Mouse (Mus musculus) midbrain, embryonic 16.5 days (tissue): ENCODE data around the gene Msi2. TPM values are rescaled to one million over a fixed set of nuclear protein-coding genes. Genes with fewer than 3 reads are reported as not detected.
A peak's percentile ranks its signal among the peaks of the same experiment; 100 is the strongest.

Experiments
- ATAC-seq: fragments of 200-750 bp; cut with Nextera tagmentation; 2 replicates; pipeline ENCODE4 v1.8.0; 2017; ENCODE audit warnings: moderate TSS enrichment
- H3K27ac ChIP-seq: fragments of 300-500 bp; sonication (generic); 2 replicates; pipeline ENCODE4 v1.5.1; 2014; ENCODE audit warnings: mild to moderate bottlenecking, low read length, mixed read lengths
- H3K27me3 ChIP-seq: fragments of 300-500 bp; sonication (generic); 2 replicates; pipeline ENCODE4 v1.6.1; 2014; ENCODE audit warnings: low read depth, low read length, mixed read lengths; ENCODE audit not compliant: control insufficient read depth, insufficient read depth
- H3K36me3 ChIP-seq: fragments of 300-500 bp; sonication (generic); 2 replicates; pipeline ENCODE4 v1.6.1; 2014; ENCODE audit warnings: mild to moderate bottlenecking, low read length, moderate library complexity, mixed read lengths; ENCODE audit not compliant: control insufficient read depth, insufficient read depth
- H3K4me1 ChIP-seq: fragments of 300-500 bp; sonication (generic); 2 replicates; pipeline ENCODE4 v1.6.1; 2014; ENCODE audit warnings: mild to moderate bottlenecking, low read length, mixed read lengths; ENCODE audit not compliant: control insufficient read depth, insufficient read depth
- H3K4me2 ChIP-seq: fragments of 300-500 bp; sonication (generic); 2 replicates; pipeline ENCODE4 v1.6.1; 2014; ENCODE audit warnings: mild to moderate bottlenecking, low read length, mixed read lengths
- H3K4me3 ChIP-seq: fragments of 300-500 bp; sonication (generic); 2 replicates; pipeline ENCODE4 v1.5.1; 2014; ENCODE audit warnings: low read depth, mild to moderate bottlenecking, low read length, moderate library complexity, mixed read lengths
- H3K9ac ChIP-seq: fragments of 300-500 bp; sonication (generic); 2 replicates; pipeline ENCODE4 v1.6.1; 2014; ENCODE audit warnings: low read depth, low read length, mixed read lengths
- H3K9me3 ChIP-seq: fragments of 300-500 bp; sonication (generic); replicated peaks from 2 replicates; pipeline ENCODE4 v1.6.1; 2014; ENCODE audit warnings: mild to moderate bottlenecking, low read length, mixed read lengths; ENCODE audit not compliant: control insufficient read depth, poor library complexity, severe bottlenecking
- WGBS: fragments of 180-500 bp; shearing (Covaris S2); extraction: QIAGEN DNeasy Blood & Tissue Kit; methylation state at CpG from one replicate; pipeline ENCODE4 v1.1.7; 2014; 5-methylcytosine and 5-hydroxymethylcytosine counted together
- polyA plus RNA-seq: library from polyadenylated mRNA; unstranded; fragments of >200 nt; fragmentation: Nextera tagmentation; extraction: Ambion mirVana; gene quantifications from 2 replicates; pipeline ENCODE4 v1.2.1, GENCODE M21; 2015

Msi2 gene
- polyA plus RNA-seq, 1 experiment from 2014 or later: 29.4 TPM

- peaks cover 49% of the 10 kb centered on the region for H3K4me1 ChIP-seq
Measured at GRCm38 (mm10) chr11:88488941-88489724, 229.2 kb downstream of the Msi2 start.

GRCm38 (mm10) chr11:88488175-88488940 is 230.0 kb downstream of the Msi2 start:
- no peak for ATAC-seq
- H3K27ac ChIP-seq: peak overlapping the region; percentile 40
- H3K4me1 ChIP-seq: peaks cover 51% of the 10 kb centered on the region
- no peaks in the 10 kb centered on the region for H3K9me3 ChIP-seq
- H3K27me3 ChIP-seq: no peaks in the 10 kb centered on the region
- H3K4me3 ChIP-seq: no peak overlapping the region
- H3K4me2 ChIP-seq: no peak overlapping the region
- no peaks in the 10 kb centered on the region for H3K36me3 ChIP-seq
- 35% methylated on average over 13 of the region's 13 CpGs for WGBS
- no peak overlapping the region for H3K9ac ChIP-seq

More at GRCm38 (mm10) chr11:88488941-88489724, 229.2 kb downstream of the Msi2 start:
- Histone ChIP-seq H3K27me3 (no peaks in the 10 kb centered on the region), H3K4me3 (no peak overlapping the region), H3K27ac (peak overlapping the region; percentile 56), H3K36me3 (no peaks in the 10 kb centered on the region), H3K9me3 (no peaks in the 10 kb centered on the region), H3K4me2 (no peak overlapping the region), H3K9ac (no peak overlapping the region)
- ATAC-seq: no peak
- WGBS: 55% methylated on average over 17 of the region's 17 CpGs

DNA sequence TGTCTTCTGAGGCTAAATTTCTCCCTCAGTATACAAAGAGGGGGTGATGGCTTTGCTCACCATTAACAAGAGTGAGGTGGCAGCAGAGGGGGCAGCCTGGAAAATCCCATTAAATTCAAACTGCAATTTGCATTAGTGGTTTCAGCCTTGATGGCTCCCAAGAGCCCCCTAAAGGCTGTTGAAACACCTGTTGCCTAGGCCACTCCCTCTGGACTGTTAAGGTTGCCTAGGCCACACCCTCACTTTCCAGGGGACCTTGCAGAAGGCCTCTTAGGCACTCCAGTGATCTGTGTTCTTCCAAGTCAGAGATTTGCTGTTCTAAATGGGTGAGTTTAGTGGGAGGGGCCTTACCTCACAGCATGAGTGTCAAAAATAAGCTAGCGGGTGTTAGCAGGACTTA is 232.3 kb downstream of the Msi2 start:
- peak overlapping the region; percentile 26 for H3K27ac ChIP-seq
- H3K4me3 ChIP-seq: no peak overlapping the region
- H3K36me3 ChIP-seq: no peaks in the 10 kb centered on the region
- peaks cover 63% of the 10 kb centered on the region for H3K4me1 ChIP-seq
- H3K9ac ChIP-seq: no peak overlapping the region
- no peak overlapping the region for H3K4me2 ChIP-seq
- H3K27me3 ChIP-seq: no peaks in the 10 kb centered on the region
- no peaks in the 10 kb centered on the region for H3K9me3 ChIP-seq
- ATAC-seq: no peak
- 58% methylated on average over 1 of the region's 1 CpGs for WGBS

- H3K27me3 ChIP-seq: no peaks in the 10 kb centered on the region
- no peaks in the 10 kb centered on the region for H3K36me3 ChIP-seq
- peaks cover 61% of the 10 kb centered on the region for H3K4me1 ChIP-seq
- no peaks in the 10 kb centered on the region for H3K9me3 ChIP-seq
- no peak overlapping the region for H3K4me3 ChIP-seq
- no peak overlapping the region for H3K9ac ChIP-seq
- ATAC-seq: no peak
- H3K4me2 ChIP-seq: no peak overlapping the region
- 26% methylated on average over 4 of the region's 4 CpGs for WGBS
- H3K27ac ChIP-seq: peak overlapping the region; percentile 6
Measured at GRCm38 (mm10) chr11:88485088-88485487, 233.2 kb downstream of the Msi2 start.

GRCm38 (mm10) chr11:88484047-88484446 is 234.3 kb downstream of the Msi2 start:
- Histone ChIP-seq H3K4me1 (peaks cover 60% of the 10 kb centered on the region), H3K36me3 (no peaks in the 10 kb centered on the region), H3K27ac (peak overlapping the region; percentile 15; the same call in 1 of the 2 replicates), H3K4me2 (no peak overlapping the region), H3K27me3 (no peaks in the 10 kb centered on the region), H3K9ac (no peak overlapping the region), H3K9me3 (no peaks in the 10 kb centered on the region), H3K4me3 (no peak overlapping the region)
- ATAC-seq: no peak
- WGBS: 91% methylated on average over 3 of the region's 3 CpGs

GRCm38 (mm10) chr11:88482636-88483035 is 235.7 kb downstream of the Msi2 start:
- Histone ChIP-seq H3K9me3 (no peaks in the 10 kb centered on the region), H3K4me3 (no peak overlapping the region), H3K4me2 (no peak overlapping the region), H3K9ac (no peak overlapping the region; the same call in 1 of the 2 replicates), H3K36me3 (no peaks in the 10 kb centered on the region), H3K4me1 (peaks cover 52% of the 10 kb centered on the region), H3K27me3 (no peaks in the 10 kb centered on the region), H3K27ac (peak overlapping the region; percentile 81)
- 11% methylated on average over 11 of the region's 11 CpGs for WGBS
- ATAC-seq: peak; percentile 25; the same call in 1 of the 2 replicates

- Histone ChIP-seq H3K9me3 (no peaks in the 10 kb centered on the region), H3K4me2 (no peak overlapping the region), H3K27ac (peak overlapping the region; percentile 81), H3K9ac (no peak overlapping the region; the same call in 1 of the 2 replicates), H3K27me3 (no peaks in the 10 kb centered on the region), H3K36me3 (no peaks in the 10 kb centered on the region), H3K4me1 (peaks cover 52% of the 10 kb centered on the region), H3K4me3 (no peak overlapping the region)
- ATAC-seq: peak; percentile 40; the same call in 1 of the 2 replicates
- 10% methylated on average over 6 of the region's 6 CpGs for WGBS
Measured at GRCm38 (mm10) chr11:88482236-88482635, 236.1 kb downstream of the Msi2 start.

- WGBS: 8% methylated on average over 7 of the region's 7 CpGs
- no peaks in the 10 kb centered on the region for H3K27me3 ChIP-seq
- peak; percentile 77 for ATAC-seq
- H3K4me3 ChIP-seq: no peak overlapping the region
- H3K27ac ChIP-seq: peak overlapping the region; percentile 81
- no peaks in the 10 kb centered on the region for H3K9me3 ChIP-seq
- peak overlapping the region; percentile 39 for H3K9ac ChIP-seq
- 0 out of 2 replicates have a peak overlapping the region, but pooled peaks have one; percentile 13 for H3K4me2 ChIP-seq
- peaks cover 52% of the 10 kb centered on the region for H3K4me1 ChIP-seq
- H3K36me3 ChIP-seq: no peaks in the 10 kb centered on the region
Measured at GRCm38 (mm10) chr11:88481602-88482161, 236.6 kb downstream of the Msi2 start.
